Mouse (Mus musculus) adrenal gland (tissue): ENCODE results near the gene Ddx54.

ENCODE experiments used
- intact Hi-C: fragments of 180-260 bp; cut with DNase I; formaldehyde crosslinking; loops from one replicate; pipeline ENCODE4 v1.15.1; 2025

Gene Ddx54

GRCm38 (mm10) chr5:120640094-120640493 is 27.6 kb downstream of the Ddx54 start:
- intact Hi-C loops = no loop called here

GRCm38 (mm10) chr5:120643365-120644085 is 31.0 kb downstream of the Ddx54 start:
- intact Hi-C loops = no loop called here

GRCm38 (mm10) chr5:120644227-120644626 is 31.7 kb downstream of the Ddx54 start:
- intact Hi-C loops = no loop called here

GRCm38 (mm10) chr5:120645851-120646250 is 33.3 kb downstream of the Ddx54 start:
- intact Hi-C loops = no loop called here

GRCm38 (mm10) chr5:120647361-120647760 is 34.8 kb downstream of the Ddx54 start:
- intact Hi-C loops = no loop called here

GRCm38 (mm10) chr5:120647814-120648491 is 35.4 kb downstream of the Ddx54 start:
- intact Hi-C loops = no loop called here

GRCm38 (mm10) chr5:120648569-120649373 is 36.2 kb downstream of the Ddx54 start, which contains the start of gene Rasal1:
Rasal1 (plus strand) TSS chr5:120648812.
- intact Hi-C loops = no loop called here

- intact Hi-C loops = no loop called here
Measured at GRCm38 (mm10) chr5:120649374-120649933, 36.9 kb downstream of the Ddx54 start.

GRCm38 (mm10) chr5:120649938-120650337 is 37.4 kb downstream of the Ddx54 start:
- intact Hi-C loops = no loop called here

- intact Hi-C loops = no loop called here
Measured at GRCm38 (mm10) chr5:120651230-120651629, 38.7 kb downstream of the Ddx54 start.

GRCm38 (mm10) chr5:120652915-120653701 is 40.6 kb downstream of the Ddx54 start:
- intact Hi-C loops = no loop called here

GRCm38 (mm10) chr5:120653873-120654272 is 41.3 kb downstream of the Ddx54 start:
- intact Hi-C loops = no loop called here

GRCm38 (mm10) chr5:120656281-120656751 is 43.8 kb downstream of the Ddx54 start:
- intact Hi-C loops = no loop called here

GRCm38 (mm10) chr5:120660816-120661215 is 48.3 kb downstream of the Ddx54 start:
- intact Hi-C loops = no loop called here

- intact Hi-C loops = no loop called here
Measured at GRCm38 (mm10) chr5:120664888-120665287, 52.3 kb downstream of the Ddx54 start.

- intact Hi-C loops = no loop called here
Measured at GRCm38 (mm10) chr5:120668761-120669160, 56.2 kb downstream of the Ddx54 start.

- intact Hi-C loops = no loop called here
Measured at GRCm38 (mm10) chr5:120670132-120670531, 57.6 kb downstream of the Ddx54 start.

- intact Hi-C loops = no loop called here
Measured at GRCm38 (mm10) chr5:120671865-120672264, 59.3 kb downstream of the Ddx54 start.

- intact Hi-C loops = loop anchor here (1.0 kb wide), 1 partner anchor 53 kb away; no protein-coding TSS in a partner anchor
Measured at GRCm38 (mm10) chr5:120673626-120674025, 61.1 kb downstream of the Ddx54 start.
